Mouse (Mus musculus): ENCODE results near the gene Rev1. TPM values are rescaled to one million over a fixed set of nuclear protein-coding genes. Genes with fewer than 3 reads are reported as not detected.

The Rev1 gene
- polyA plus RNA-seq, 1 experiment = 41.6 TPM

- no peak overlapping the region for H3K27ac ChIP-seq (ENCODE audit: insufficient read depth, low read length)
- TF ChIP-seq CTCF (IDR thresholded peaks at IDR 0.05; ENCODE audit: borderline replicate concordance, insufficient read depth, low read depth, low read length) = no peak
- TF ChIP-seq POLR2A (IDR thresholded peaks at IDR 0.05; ENCODE audit: borderline replicate concordance, insufficient read depth, low read length) = no peak
- WGBS = 91% methylated on average over 7 of the region's 7 CpGs
- H3K4me1 ChIP-seq (ENCODE audit: control insufficient read depth, insufficient read depth, low read length) = no peaks in the 10 kb centered on the region
- H3K4me3 ChIP-seq (replicated peaks; ENCODE audit: insufficient read depth, low read depth, low read length) = no peak overlapping the region
- no peaks in the 10 kb centered on the region for H3K27me3 ChIP-seq (ENCODE audit: control insufficient read depth, insufficient read depth, low read length)
- no peak for DNase-seq
These were observed 102.3 kb downstream of the Rev1 start for GRCm38 (mm10) chr1:38027301-38027700.

- Histone ChIP-seq H3K27ac (ENCODE audit: insufficient read depth, low read length) (no peak overlapping the region), H3K4me3 (replicated peaks; ENCODE audit: insufficient read depth, low read depth, low read length) (no peak overlapping the region), H3K27me3 (ENCODE audit: control insufficient read depth, insufficient read depth, low read length) (no peaks in the 10 kb centered on the region), H3K4me1 (ENCODE audit: control insufficient read depth, insufficient read depth, low read length) (0 out of 2 replicates have a peak, but pooled peaks cover 2% of the 10 kb centered on the region)
- WGBS = 97% methylated on average over 2 of the region's 2 CpGs
- TF ChIP-seq CTCF (IDR thresholded peaks at IDR 0.05; ENCODE audit: borderline replicate concordance, insufficient read depth, low read depth, low read length) = no peak
- no peak for TF ChIP-seq POLR2A (IDR thresholded peaks at IDR 0.05; ENCODE audit: borderline replicate concordance, insufficient read depth, low read length)
- no peak for DNase-seq
These were observed 114.9 kb downstream of the Rev1 start for GRCm38 (mm10) chr1:38014551-38015203.

- no peak for DNase-seq
- Histone ChIP-seq H3K4me1 (ENCODE audit: control insufficient read depth, insufficient read depth, low read length) (peaks cover 2% of the 10 kb centered on the region), H3K27ac (ENCODE audit: insufficient read depth, low read length) (no peak overlapping the region), H3K27me3 (ENCODE audit: control insufficient read depth, insufficient read depth, low read length) (no peaks in the 10 kb centered on the region), H3K4me3 (replicated peaks; ENCODE audit: insufficient read depth, low read depth, low read length) (no peak overlapping the region)
- TF ChIP-seq CTCF (IDR thresholded peaks at IDR 0.05; ENCODE audit: borderline replicate concordance, insufficient read depth, low read depth, low read length) = no peak
- TF ChIP-seq POLR2A (IDR thresholded peaks at IDR 0.05; ENCODE audit: borderline replicate concordance, insufficient read depth, low read length) = no peak
These were observed 117.1 kb downstream of the Rev1 start for GRCm38 (mm10) chr1:38012509-38012908.

GRCm38 (mm10) chr1:38012104-38012503 is 117.5 kb downstream of the Rev1 start:
- H3K4me1 ChIP-seq (ENCODE audit: control insufficient read depth, insufficient read depth, low read length) = peaks cover 2% of the 10 kb centered on the region
- H3K27ac ChIP-seq (ENCODE audit: insufficient read depth, low read length) = no peak overlapping the region
- H3K27me3 ChIP-seq (ENCODE audit: control insufficient read depth, insufficient read depth, low read length) = no peaks in the 10 kb centered on the region
- no peak for DNase-seq
- no peak overlapping the region for H3K4me3 ChIP-seq (replicated peaks; ENCODE audit: insufficient read depth, low read depth, low read length)
- no peak for TF ChIP-seq CTCF (IDR thresholded peaks at IDR 0.05; ENCODE audit: borderline replicate concordance, insufficient read depth, low read depth, low read length)
- TF ChIP-seq POLR2A (IDR thresholded peaks at IDR 0.05; ENCODE audit: borderline replicate concordance, insufficient read depth, low read length) = no peak
- WGBS = 68% methylated on average over 3 of the region's 3 CpGs

GRCm38 (mm10) chr1:38011647-38012046 is 118.0 kb downstream of the Rev1 start:
- WGBS = 78% methylated on average over 6 of the region's 6 CpGs
- no peak overlapping the region for H3K27ac ChIP-seq (ENCODE audit: insufficient read depth, low read length)

GRCm38 (mm10) chr1:38006741-38007140 is 122.9 kb downstream of the Rev1 start:
- Histone ChIP-seq H3K27ac (ENCODE audit: insufficient read depth, low read length) (no peak overlapping the region), H3K4me3 (replicated peaks; ENCODE audit: insufficient read depth, low read depth, low read length) (no peak overlapping the region), H3K4me1 (ENCODE audit: control insufficient read depth, insufficient read depth, low read length) (peaks cover 2% of the 10 kb centered on the region), H3K27me3 (ENCODE audit: control insufficient read depth, insufficient read depth, low read length) (no peaks in the 10 kb centered on the region)
- WGBS = 50% methylated on average over 3 of the region's 3 CpGs
- TF ChIP-seq CTCF (IDR thresholded peaks at IDR 0.05; ENCODE audit: borderline replicate concordance, insufficient read depth, low read depth, low read length) (no peak), POLR2A (IDR thresholded peaks at IDR 0.05; ENCODE audit: borderline replicate concordance, insufficient read depth, low read length) (no peak)
- DNase-seq = no peak

More at GRCm38 (mm10) chr1:38011647-38012046, 118.0 kb downstream of the Rev1 start:
- DNase-seq = no peak
- Histone ChIP-seq H3K4me1 (ENCODE audit: control insufficient read depth, insufficient read depth, low read length) (peaks cover 2% of the 10 kb centered on the region), H3K27me3 (ENCODE audit: control insufficient read depth, insufficient read depth, low read length) (no peaks in the 10 kb centered on the region), H3K4me3 (replicated peaks; ENCODE audit: insufficient read depth, low read depth, low read length) (no peak overlapping the region)
- no peak for TF ChIP-seq CTCF (IDR thresholded peaks at IDR 0.05; ENCODE audit: borderline replicate concordance, insufficient read depth, low read depth, low read length)
- TF ChIP-seq POLR2A (IDR thresholded peaks at IDR 0.05; ENCODE audit: borderline replicate concordance, insufficient read depth, low read length) = no peak

GRCm38 (mm10) chr1:38003046-38003445 is 126.6 kb downstream of the Rev1 start:
- WGBS = 59% methylated on average over 3 of the region's 3 CpGs
- no peak for DNase-seq
- TF ChIP-seq POLR2A (IDR thresholded peaks at IDR 0.05; ENCODE audit: borderline replicate concordance, insufficient read depth, low read length) (no peak), CTCF (IDR thresholded peaks at IDR 0.05; ENCODE audit: borderline replicate concordance, insufficient read depth, low read depth, low read length) (no peak)
- H3K4me1 ChIP-seq (ENCODE audit: control insufficient read depth, insufficient read depth, low read length) = no peaks in the 10 kb centered on the region
- H3K27ac ChIP-seq (ENCODE audit: insufficient read depth, low read length) = no peak overlapping the region
- no peak overlapping the region for H3K4me3 ChIP-seq (replicated peaks; ENCODE audit: insufficient read depth, low read depth, low read length)
- H3K27me3 ChIP-seq (ENCODE audit: control insufficient read depth, insufficient read depth, low read length) = no peaks in the 10 kb centered on the region

Other genes starting within 250 kb of the Rev1 start
- 14.8 and 17.8 TPM in 2 replicates for gene Mitd1, start 239.4 kb downstream of the Rev1 start, polyA plus RNA-seq (2012; rRNA removed)
- 123 and 132 TPM in 2 replicates for gene Mrpl30, start 239.3 kb downstream of the Rev1 start, polyA plus RNA-seq (2012; rRNA removed)
- gene Lyg2, start 213.3 kb downstream of the Rev1 start, polyA plus RNA-seq (2012; rRNA removed) = 0.05 and 0.13 TPM in 2 replicates
- not detected in 2 replicates for gene Lyg1, start 172.0 kb downstream of the Rev1 start, polyA plus RNA-seq (2012; rRNA removed)
- 44.9 and 49.0 TPM in 2 replicates for gene Txndc9, start 131.9 kb downstream of the Rev1 start, polyA plus RNA-seq (2012; rRNA removed)
- gene Eif5b, start 131.8 kb downstream of the Rev1 start, polyA plus RNA-seq (2012; rRNA removed) = 22.5 and 23.1 TPM in 2 replicates